Mouse (Mus musculus) Muller cell, postnatal 12 days (primary cell): Measurements from ENCODE around the gene Itga5.
"Not testable (repeated sequence)": the region's sequence is repeated elsewhere in the genome, so short reads cannot be mapped to it uniquely, and the experiment has no call there.

Experiments used
- DNase-seq: peaks from one replicate; pipeline ENCODE4 v3.0.0-alpha.2; 2015; ENCODE audit errors: inconsistent ontology term

Itga5 gene

GRCm38 (mm10) chr15:103366376-103367149 lies at the start of gene Itga5:
TSS of gene Itga5 (minus strand) at chr15:103366763.
- DNase-seq, result peak; percentile 90

GRCm38 (mm10) chr15:103405586-103405985 lies 39.0 kb upstream of the Itga5 start:
- not testable (repeated sequence) for DNase-seq

GRCm38 (mm10) chr15:103401361-103401760 lies 34.8 kb upstream of the Itga5 start:
- DNase-seq, result no peak

GRCm38 (mm10) chr15:103393577-103393976 lies 27.0 kb upstream of the Itga5 start:
- peak; percentile 49 for DNase-seq

DNA sequence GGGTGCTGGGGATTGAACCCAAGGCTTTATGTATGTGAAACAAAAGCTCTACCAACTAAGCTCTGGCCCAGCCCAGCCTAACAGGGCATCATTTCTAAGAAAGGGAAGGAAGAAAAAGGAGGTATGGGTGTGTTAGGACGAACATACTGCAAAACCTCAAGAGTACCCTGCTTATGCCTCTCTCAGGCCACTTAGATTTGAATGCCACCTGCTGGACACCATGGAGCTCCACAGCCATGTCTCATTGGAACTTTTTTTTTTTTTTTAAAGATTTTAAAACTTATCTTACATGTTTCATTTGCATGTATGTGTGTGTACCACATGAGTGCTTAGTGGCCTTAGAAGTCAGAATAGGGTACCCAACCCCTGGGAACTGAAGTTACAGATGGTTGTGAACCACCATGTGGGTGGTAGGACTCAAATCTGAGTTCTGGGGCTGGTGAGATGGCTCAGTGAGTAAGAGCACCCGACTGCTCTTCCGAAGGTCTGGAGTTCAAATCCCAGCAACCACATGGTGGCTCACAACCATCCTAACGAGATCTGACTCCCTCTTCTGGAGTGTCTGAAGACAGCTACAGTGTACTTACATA lies 22.1 kb upstream of the Itga5 start:
- DNase-seq, result no peak

DNA sequence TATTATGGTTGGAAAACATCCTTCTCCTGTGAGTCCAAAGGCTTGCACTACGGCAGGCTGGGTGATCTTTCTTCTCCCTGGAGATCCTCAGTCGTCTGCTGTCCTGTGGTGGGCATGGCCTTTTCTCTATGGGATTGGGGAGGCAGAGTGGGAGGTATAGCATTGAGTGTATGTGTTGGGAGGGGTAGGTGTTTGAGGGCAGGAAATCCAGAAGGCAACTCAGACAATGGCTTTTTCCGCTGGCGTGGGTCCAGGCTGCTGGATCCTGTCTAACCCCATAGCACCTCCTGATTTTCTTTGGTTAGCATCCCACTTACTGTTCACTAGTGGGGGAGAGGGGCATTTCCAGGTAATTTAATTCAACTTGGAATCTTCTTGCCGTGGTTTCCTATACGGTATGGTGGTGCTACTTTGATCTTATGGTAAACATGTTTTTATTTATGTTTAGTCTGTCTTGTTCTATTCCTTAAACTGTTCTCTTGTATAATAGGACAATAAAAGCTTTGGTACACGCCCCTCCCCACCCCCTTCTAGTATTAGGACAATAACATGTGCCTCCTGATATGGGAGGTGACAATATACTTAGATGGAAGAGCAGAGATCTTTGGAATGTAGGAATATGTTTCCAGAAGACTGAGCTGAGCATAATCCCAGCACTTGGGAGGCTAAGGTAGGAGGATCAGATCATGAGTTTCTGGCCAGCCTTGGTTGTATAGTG lies 17.4 kb upstream of the Itga5 start:
- no peak for DNase-seq

DNA sequence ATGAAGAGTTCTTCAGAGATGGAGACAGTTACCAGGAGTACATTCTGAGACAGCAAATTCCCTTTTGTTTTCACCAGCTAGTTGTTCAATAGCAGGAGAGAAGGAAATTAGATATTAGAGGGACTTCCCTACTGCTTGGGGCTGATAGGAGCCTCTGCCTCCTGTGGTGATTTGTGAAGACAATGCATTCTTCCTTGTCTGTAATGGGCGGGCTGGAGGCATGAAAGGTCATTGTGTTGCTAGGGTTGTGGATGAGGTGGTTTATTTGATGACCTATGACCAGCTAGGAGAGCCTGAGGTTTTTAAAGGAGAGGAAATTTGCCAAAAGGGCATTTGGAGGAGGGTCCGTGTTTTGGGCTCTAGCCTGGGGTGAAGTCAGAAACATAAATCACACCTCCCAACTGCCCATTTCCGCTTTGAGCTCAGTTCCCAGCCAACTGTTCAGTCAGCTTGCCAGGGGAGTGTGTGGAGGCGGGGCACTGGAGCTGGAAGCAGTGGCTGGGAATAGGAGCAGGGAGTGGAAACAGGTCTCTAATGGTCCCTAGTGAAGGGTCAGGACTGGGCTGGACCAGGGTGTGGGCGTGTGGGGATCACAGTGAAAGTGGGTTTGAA lies 16.3 kb upstream of the Itga5 start:
- DNase-seq, result peak; percentile 52

DNA sequence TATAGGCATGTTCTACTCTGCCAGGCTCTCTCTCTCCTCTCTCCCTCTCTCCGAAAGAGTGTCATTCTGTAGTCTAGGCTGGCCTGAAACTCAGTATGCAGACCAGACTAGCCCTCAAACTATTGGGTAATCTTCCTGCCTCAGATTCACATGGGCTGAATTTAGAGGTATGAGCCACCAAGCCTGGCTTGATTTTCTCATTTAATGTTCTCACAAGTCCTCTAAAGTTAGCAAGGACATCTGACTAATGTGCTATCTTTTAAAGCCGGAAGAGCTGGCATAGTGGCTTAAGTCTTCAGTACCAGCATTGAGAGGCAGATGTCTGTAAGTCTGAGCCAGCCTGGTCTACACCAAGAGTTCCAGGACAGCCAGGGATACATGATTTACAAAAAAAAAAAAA lies 15.5 kb upstream of the Itga5 start:
- no peak for DNase-seq

DNA sequence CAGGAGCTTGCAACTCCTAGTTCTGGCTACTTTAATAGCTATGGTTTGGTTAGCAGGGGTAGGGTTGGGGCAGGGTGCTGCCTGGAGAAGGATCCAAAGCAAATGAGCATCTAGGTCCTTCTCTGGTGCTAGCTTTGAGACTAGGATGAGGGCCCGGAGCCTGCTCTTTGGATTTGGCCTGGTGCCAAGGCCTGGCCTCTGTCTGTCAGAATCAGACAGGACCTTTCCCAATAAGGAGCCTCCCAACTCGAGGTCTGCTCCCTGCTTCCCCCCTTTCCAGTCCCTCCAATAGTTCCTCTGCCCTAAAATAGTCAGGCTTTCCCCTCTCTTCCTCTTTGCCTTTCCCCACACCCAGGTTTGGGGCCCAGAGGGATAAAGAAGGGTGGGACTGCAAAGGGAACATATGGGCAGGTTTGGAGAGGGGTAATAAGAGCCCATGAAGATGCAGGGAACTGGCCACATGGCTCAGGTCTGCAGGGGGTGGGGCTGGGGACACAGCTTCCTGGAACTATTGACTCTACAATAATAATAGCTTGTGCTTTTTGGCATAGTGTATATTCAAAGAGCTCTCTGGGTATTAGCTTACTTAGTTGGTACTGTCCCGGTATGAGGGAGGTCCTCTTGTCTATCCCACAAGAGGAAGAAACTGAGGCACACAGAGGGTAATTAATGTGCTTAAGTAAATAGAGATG lies 12.2 kb upstream of the Itga5 start:
- no peak for DNase-seq

- DNase-seq, result peak; percentile 82
These were observed 11.4 kb upstream of the Itga5 start for GRCm38 (mm10) chr15:103377752-103378664.

DNA sequence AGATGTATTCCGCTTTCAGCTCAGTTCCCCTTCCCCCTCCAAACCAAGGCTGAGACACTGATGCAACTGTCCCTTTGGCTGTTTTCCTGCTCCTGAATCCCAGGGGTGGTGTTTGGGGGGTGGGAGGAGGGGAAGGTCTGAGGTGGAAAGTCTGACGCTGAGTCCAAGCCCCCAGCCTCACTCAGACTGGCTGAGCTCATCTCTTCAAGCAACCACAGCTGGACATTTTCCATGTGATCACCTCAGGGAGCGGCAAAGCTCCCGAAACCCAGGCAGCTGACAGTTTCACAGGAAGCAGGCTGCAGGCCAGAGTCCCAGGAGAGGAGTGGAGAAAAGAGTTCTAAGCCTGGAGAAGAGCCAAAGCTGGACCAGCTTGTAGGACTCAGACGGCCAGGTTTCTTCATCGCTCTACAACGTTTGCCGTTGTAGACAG lies 10.3 kb upstream of the Itga5 start:
- no peak for DNase-seq

DNA sequence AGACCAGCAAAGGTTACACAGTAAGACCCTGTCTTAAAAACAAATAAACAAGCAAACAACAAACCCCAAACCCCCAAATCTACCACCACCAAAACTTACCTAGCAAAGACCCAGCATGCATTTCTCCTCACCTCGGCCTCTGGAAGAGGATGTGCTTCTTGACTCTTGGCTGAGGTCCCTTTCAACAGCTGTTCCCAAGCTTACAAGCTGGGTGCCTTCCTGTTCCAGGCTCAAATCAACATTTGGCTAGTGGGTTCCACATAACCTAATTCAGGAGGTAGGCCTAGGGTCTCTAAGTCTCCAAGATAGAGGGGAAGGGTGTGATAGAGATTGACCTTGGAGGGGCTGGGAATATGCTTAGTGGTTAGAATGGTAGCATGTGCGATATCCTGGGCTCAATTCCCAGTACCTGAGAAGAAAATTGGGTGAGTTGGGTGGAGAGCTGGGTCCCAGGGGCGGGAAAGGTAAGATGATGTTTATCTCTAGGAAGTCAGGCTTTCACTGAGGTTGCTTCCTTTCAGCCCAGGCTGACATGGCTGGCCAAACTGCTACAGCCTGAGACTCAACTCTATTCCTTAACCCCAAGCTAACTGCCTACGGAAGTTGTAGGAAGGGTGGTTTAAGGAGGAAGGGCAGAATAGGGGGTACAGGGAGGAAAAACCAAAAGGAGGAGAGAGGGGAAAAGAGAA lies 8.7 kb upstream of the Itga5 start:
- DNase-seq, result no peak

GRCm38 (mm10) chr15:103372461-103372860 lies 5.9 kb upstream of the Itga5 start:
- DNase-seq, result no peak

- no peak for DNase-seq
These were observed 5.2 kb upstream of the Itga5 start for GRCm38 (mm10) chr15:103371741-103372140.

DNA sequence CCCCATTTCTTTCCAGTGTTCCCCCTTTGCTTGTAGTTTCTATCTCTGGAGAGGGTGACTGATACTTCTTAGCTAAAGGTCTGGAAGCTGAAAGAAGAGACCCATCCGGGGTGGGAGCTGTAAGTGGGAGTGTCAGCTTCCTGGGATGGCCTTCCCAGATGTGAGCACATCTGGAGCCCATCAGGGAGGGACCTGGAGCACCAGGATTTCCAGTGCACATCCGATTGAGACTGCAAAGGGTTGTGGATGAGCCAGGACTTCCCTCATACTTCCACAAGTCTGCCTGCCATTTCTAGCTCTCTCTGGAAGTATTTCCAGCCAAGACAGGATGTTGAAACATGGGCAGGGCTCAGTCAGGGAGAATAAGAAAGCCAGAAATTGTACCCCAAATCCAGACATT lies 4.6 kb upstream of the Itga5 start:
- DNase-seq, result no peak

- no peak for DNase-seq
These were observed 3.9 kb upstream of the Itga5 start for GRCm38 (mm10) chr15:103370462-103370861.

- no peak for DNase-seq
These were observed 2.6 kb upstream of the Itga5 start for GRCm38 (mm10) chr15:103369123-103369522.

- DNase-seq, result no peak
These were observed 1.8 kb upstream of the Itga5 start for GRCm38 (mm10) chr15:103368179-103368940.
